Mouse (Mus musculus): ENCODE data around the gene Psme4. TPM values are rescaled to one million over a fixed set of nuclear protein-coding genes. Genes with fewer than 3 reads are reported as not detected.
"Not testable (repeated sequence)": the region's sequence is repeated elsewhere in the genome, so short reads cannot be mapped to it uniquely, and the experiment has no call there.

The Psme4 gene
- total RNA-seq (2021): 10 to 100 TPM; 56.9 to 72.2 TPM
- long read RNA-seq, experiment 1, partial matches to known transcripts: 10 of 12 reads
- long read RNA-seq, experiment 1, other reads (novel, unspliced or antisense): 2 of 12 reads
- long read RNA-seq, experiment 2, partial matches to known transcripts: 4 of 5 reads
- long read RNA-seq, experiment 2, other reads (novel, unspliced or antisense): 1 of 5 reads

- peak; percentile 98 for DNase-seq
These were observed at the start of gene Psme4 for GRCm38 (mm10) chr11:30771267-30771903. Gene Psme4, plus strand, starts transcription at chr11:30771726.

- no peak for DNase-seq
These were observed 48.1 kb upstream of the Psme4 start for GRCm38 (mm10) chr11:30723438-30723837.

- no peak for DNase-seq
These were observed 40.8 kb upstream of the Psme4 start for GRCm38 (mm10) chr11:30730721-30731120.

- DNase-seq: no peak
These were observed 38.1 kb upstream of the Psme4 start for GRCm38 (mm10) chr11:30733376-30733775.

- no peak for DNase-seq
These were observed 27.5 kb upstream of the Psme4 start for GRCm38 (mm10) chr11:30743991-30744390.

- no peak for DNase-seq
These were observed 22.6 kb upstream of the Psme4 start for GRCm38 (mm10) chr11:30748938-30749337.

GRCm38 (mm10) chr11:30749587-30749986 is 21.9 kb upstream of the Psme4 start:
- no peak for DNase-seq

GRCm38 (mm10) chr11:30750039-30750823 is 21.3 kb upstream of the Psme4 start:
- peak; percentile 5 for DNase-seq

- no peak for DNase-seq
These were observed 18.6 kb upstream of the Psme4 start for GRCm38 (mm10) chr11:30752956-30753355.

- DNase-seq: not testable (repeated sequence)
These were observed 17.1 kb upstream of the Psme4 start for GRCm38 (mm10) chr11:30754486-30754854.

- peak; percentile 41 for DNase-seq
These were observed 16.5 kb upstream of the Psme4 start for GRCm38 (mm10) chr11:30754855-30755530.

- no peak for DNase-seq
These were observed 10.1 kb upstream of the Psme4 start for GRCm38 (mm10) chr11:30761381-30761780.

- no peak for DNase-seq
These were observed 9.6 kb upstream of the Psme4 start for GRCm38 (mm10) chr11:30761891-30762290.

GRCm38 (mm10) chr11:30765076-30765475 is 6.5 kb upstream of the Psme4 start:
- no peak for DNase-seq

GRCm38 (mm10) chr11:30770817-30771216 is 709 bp upstream of the Psme4 start:
- no peak for DNase-seq

GRCm38 (mm10) chr11:30771904-30772581 is 517 bp downstream of the Psme4 start:
- peak; percentile 71 for DNase-seq

- no peak for DNase-seq
These were observed 1.4 kb downstream of the Psme4 start for GRCm38 (mm10) chr11:30772777-30773417.

GRCm38 (mm10) chr11:30774638-30775037 is 3.1 kb downstream of the Psme4 start:
- peak; percentile 13 for DNase-seq

- DNase-seq: no peak
These were observed 6.0 kb downstream of the Psme4 start for GRCm38 (mm10) chr11:30777498-30777897.

GRCm38 (mm10) chr11:30780893-30781292 is 9.4 kb downstream of the Psme4 start:
- no peak for DNase-seq

- no peak for DNase-seq
These were observed 10.1 kb downstream of the Psme4 start for GRCm38 (mm10) chr11:30781612-30782011.

- DNase-seq: no peak
These were observed 14.0 kb downstream of the Psme4 start for GRCm38 (mm10) chr11:30785497-30785896.

All from adrenal gland, postnatal 10 days (tissue).